Comparison of ENCODE assay signal across 9 mouse cellular contexts in genomic region chr1:84935668-84936067, GRCm38 (mm10). TPM values are rescaled to one million over a fixed set of nuclear protein-coding genes. Genes with fewer than 3 reads are reported as not detected.
DNase-seq lines count a peak whose midpoint lies in the region; ATAC-seq and TF ChIP-seq lines count a peak whose summit lies in the region.
"Had no signal": no experiment of that assay in that cellular context is flagged by ENCODE, and none has a peak within 500 bp of the region (broad histone marks: within the 10 kb centered on the region; RNA-seq: fewer than 3 reads in every experiment).

No protein-coding gene starts in this region.

- DNase-seq in ovary, adult 18-20 months (ENCODE audit: low spot score): peak; percentile 28
- no peak for DNase-seq in ovary, postnatal 10 days (ENCODE audit: low spot score)
- DNase-seq in brain, embryonic 14.5 days (ENCODE audit: low read depth): peak; percentile 81
- peak; percentile 72 to 80 for DNase-seq in frontal cortex, postnatal 10 days (ENCODE audit: low spot score in 2 of 2)
- peak; percentile 71 to 83 for DNase-seq in layer of hippocampus, adult 8-10 months (ENCODE audit: low spot score in 2 of 2)
- DNase-seq in lung, postnatal 4 days: peak; percentile 64 to 67
- DNase-seq in spleen, adult 12 weeks (ENCODE audit: low spot score): no peak

- TF ChIP-seq POLR2A in brain, embryonic 14.5 days (IDR thresholded peaks at IDR 0.05; ENCODE audit: borderline replicate concordance, extremely low read depth, insufficient read depth, insufficient read length, poor library complexity, severe bottlenecking): no peak

- no peak for ATAC-seq in megakaryocyte-erythroid progenitor cell, adult 5-6 weeks (replicated peaks; ENCODE audit: low FRiP score, low TSS enrichment, poor library complexity, severe bottlenecking)

- TF ChIP-seq CTCF in brain, embryonic 14.5 days (IDR thresholded peaks at IDR 0.05; ENCODE audit: borderline replicate concordance, extremely low read depth, insufficient read depth, insufficient read length): no peak

RNA-seq across cellular contexts. Expression of gene Slc16a14, which starts 0.7 kb away (rescaled TPM):
- polyA plus RNA-seq in brain, embryonic 14.5 days (2012; rRNA removed): 8.8 and 10.9 TPM in 2 replicates
- total RNA-seq in layer of hippocampus, adult 8-10 months (2022): 10 to 100 TPM; 12.7 to 15.3 (median 13.3) TPM
- not detected in 2 replicates for total RNA-seq in megakaryocyte-erythroid progenitor cell, adult 5-6 weeks (2014; fragmentation: Nextera tagmentation)
- not detected in 2 replicates for total RNA-seq in megakaryocyte-erythroid progenitor cell, adult 5-6 weeks (2017)
- polyA plus RNA-seq: liver, embryonic 14.5 days had no signal

Comparison
In these comparisons a context has a peak if more than half of its experiments do, and no peak if none do; other contexts are left out.
1. DNase-seq: peak in ovary, adult 18-20 months (single experiment), brain, embryonic 14.5 days (single experiment), frontal cortex, postnatal 10 days (2 of 2), layer of hippocampus, adult 8-10 months (2 of 2) and lung, postnatal 4 days (2 of 2); none in ovary, postnatal 10 days (single experiment) and spleen, adult 12 weeks (single experiment).
2. RNA of gene Slc16a14, which starts 0.7 kb away (total RNA-seq): 12.7 to 15.3 TPM in layer of hippocampus, adult 8-10 months; not detected in megakaryocyte-erythroid progenitor cell, adult 5-6 weeks; every median in the first group is over 10 times any median in the second.